ENCODE assay signal across 18 mouse cellular contexts in the genomic region with DNA sequence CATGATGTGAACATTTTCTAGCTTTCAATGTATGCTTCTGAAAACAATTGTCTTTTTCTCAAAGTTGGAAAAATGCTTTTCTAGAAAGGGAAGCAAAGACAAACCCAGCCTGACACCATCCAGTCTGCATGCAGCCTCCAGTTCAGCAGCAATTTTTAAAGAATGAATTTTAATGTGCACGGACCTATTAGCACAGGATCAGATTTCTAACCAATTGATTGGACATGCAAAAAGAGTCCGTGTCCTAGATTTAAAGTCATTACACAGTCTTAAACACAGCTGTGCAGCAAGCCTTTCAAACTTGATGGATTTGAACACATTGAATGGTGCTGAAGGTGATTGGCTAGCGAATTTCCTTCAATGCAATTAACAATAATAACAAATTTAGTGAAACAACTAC.
"Had no signal": no experiment of that assay in that cellular context is flagged by ENCODE, and none has a peak within 500 bp of the region (broad histone marks: within the 10 kb centered on the region; RNA-seq: fewer than 3 reads in every experiment).

No protein-coding gene starts in this region.

- ATAC-seq: liver, postnatal 0 days; lung, postnatal 0 days; midbrain, embryonic 13.5 days; midbrain, embryonic 15.5 days had no signal

- H3K27me3 ChIP-seq: liver, embryonic 15.5 days; lung, embryonic 15.5 days; megakaryocyte, embryonic 14.5 days; midbrain, embryonic 13.5 days; midbrain, embryonic 15.5 days; neural tube, embryonic 12.5 days had no signal

- H3K4me1 ChIP-seq: liver, embryonic 15.5 days; lung, embryonic 15.5 days; megakaryocyte, embryonic 14.5 days; midbrain, embryonic 15.5 days; neural tube, embryonic 12.5 days had no signal

- H3K9ac ChIP-seq: liver, embryonic 15.5 days; liver, postnatal 0 days; lung, embryonic 15.5 days; midbrain, embryonic 13.5 days; midbrain, embryonic 15.5 days; neural tube, embryonic 12.5 days had no signal

- H3K4me2 ChIP-seq: liver, embryonic 15.5 days; lung, embryonic 15.5 days; midbrain, embryonic 11.5 days; midbrain, embryonic 13.5 days; midbrain, embryonic 15.5 days; neural tube, embryonic 12.5 days had no signal

- H3K4me3 ChIP-seq: liver, embryonic 15.5 days; lung, embryonic 15.5 days; megakaryocyte, embryonic 14.5 days; midbrain, embryonic 13.5 days; midbrain, embryonic 15.5 days; neural tube, embryonic 12.5 days had no signal

- H3K36me3 ChIP-seq: liver, embryonic 15.5 days; lung, embryonic 15.5 days; midbrain, embryonic 13.5 days; midbrain, embryonic 15.5 days; neural tube, embryonic 12.5 days had no signal

- H3K9me3 ChIP-seq: liver, embryonic 15.5 days; lung, embryonic 15.5 days; megakaryocyte, embryonic 14.5 days; midbrain, embryonic 13.5 days; midbrain, embryonic 15.5 days; neural tube, embryonic 12.5 days had no signal

- H3K27ac ChIP-seq: liver, embryonic 15.5 days; lung, embryonic 15.5 days; macrophage; midbrain, embryonic 13.5 days; midbrain, embryonic 15.5 days; neural tube, embryonic 12.5 days had no signal

- DNase-seq: liver, postnatal 0 days; lung, adult 2 months; lung, postnatal 14 days; lung, postnatal 36 days; right cerebral cortex, postnatal 14 days; spleen, adult 18-20 months; thymus, adult 18-20 months; thymus, postnatal 14 days; thymus, postnatal 4 days had no signal
